Mouse (Mus musculus): ENCODE data around the gene Lrrc7.

DNA sequence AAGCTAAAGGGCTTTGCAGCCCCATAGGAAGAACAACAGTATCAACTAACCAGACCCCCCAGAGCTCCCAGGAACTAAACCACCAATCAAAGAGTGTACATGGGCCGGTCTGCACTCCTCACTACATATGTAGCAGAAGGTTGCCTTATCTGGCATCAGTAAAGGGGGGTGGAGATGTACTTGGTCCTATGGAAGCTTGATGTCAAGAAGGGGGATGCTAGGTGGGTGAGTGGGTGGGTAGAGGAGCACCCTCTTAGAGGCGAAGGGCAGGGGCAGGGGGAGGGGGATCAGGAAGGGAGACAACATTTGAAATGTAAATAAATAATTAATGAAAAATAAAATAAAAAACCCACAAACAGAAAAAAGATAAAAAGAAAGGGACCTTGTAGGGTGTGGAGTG is 496.8 kb downstream of the Lrrc7 start:
- TF ChIP-seq POLR2A (IDR thresholded peaks at IDR 0.05; ENCODE audit: insufficient read depth, low read depth, low read length) (no peak), CTCF (IDR thresholded peaks at IDR 0.05; ENCODE audit: insufficient read depth, low read depth, low read length) (no peak)

Measured in olfactory bulb, adult 2 months (tissue).